Mouse (Mus musculus): ENCODE results near the gene Smad1.
"Not testable (repeated sequence)": the region's sequence is repeated elsewhere in the genome, so short reads cannot be mapped to it uniquely, and the experiment has no call there.

Gene Smad1

GRCm38 (mm10) chr8:79398994-79399650 is at the start of gene Smad1:
Gene Smad1, minus strand, starts transcription at chr8:79399518.
- DNase-seq, result peak; percentile 95

- no peak for DNase-seq
Measured at GRCm38 (mm10) chr8:79447260-79447853, 48.0 kb upstream of the Smad1 start.

GRCm38 (mm10) chr8:79443460-79444098 is 44.3 kb upstream of the Smad1 start:
- no peak for DNase-seq

- no peak for DNase-seq
Measured at GRCm38 (mm10) chr8:79433953-79434500, 34.7 kb upstream of the Smad1 start.

- DNase-seq, result no peak
Measured at GRCm38 (mm10) chr8:79414907-79415306, 15.6 kb upstream of the Smad1 start.

GRCm38 (mm10) chr8:79410501-79410900 is 11.2 kb upstream of the Smad1 start:
- DNase-seq, result no peak

- not testable (repeated sequence) for DNase-seq
Measured at GRCm38 (mm10) chr8:79407356-79407755, 8.0 kb upstream of the Smad1 start.

GRCm38 (mm10) chr8:79404895-79405557 is 5.7 kb upstream of the Smad1 start:
- no peak for DNase-seq

GRCm38 (mm10) chr8:79400671-79401070 is 1.4 kb upstream of the Smad1 start:
- DNase-seq, result no peak

- peak; percentile 64 for DNase-seq
Measured at GRCm38 (mm10) chr8:79398251-79398981, 902 bp downstream of the Smad1 start.

GRCm38 (mm10) chr8:79397705-79398250 is 1.5 kb downstream of the Smad1 start:
- DNase-seq, result no peak

GRCm38 (mm10) chr8:79396911-79397310 is 2.4 kb downstream of the Smad1 start:
- no peak for DNase-seq

GRCm38 (mm10) chr8:79394009-79394408 is 5.3 kb downstream of the Smad1 start:
- DNase-seq, result no peak

GRCm38 (mm10) chr8:79393215-79393614 is 6.1 kb downstream of the Smad1 start:
- no peak for DNase-seq

- DNase-seq, result no peak
Measured at GRCm38 (mm10) chr8:79392649-79393048, 6.7 kb downstream of the Smad1 start.

GRCm38 (mm10) chr8:79391454-79391853 is 7.9 kb downstream of the Smad1 start:
- DNase-seq, result no peak

- DNase-seq, result no peak
Measured at GRCm38 (mm10) chr8:79389074-79389786, 10.1 kb downstream of the Smad1 start.

- no peak for DNase-seq
Measured at GRCm38 (mm10) chr8:79386831-79387230, 12.5 kb downstream of the Smad1 start.

- no peak for DNase-seq
Measured at GRCm38 (mm10) chr8:79386358-79386757, 13.0 kb downstream of the Smad1 start.

- no peak for DNase-seq
Measured at GRCm38 (mm10) chr8:79384276-79385271, 14.7 kb downstream of the Smad1 start.

All from right cerebral cortex, postnatal 4 days (tissue).